Mouse (Mus musculus): ENCODE results near the gene Slc39a9. TPM values are rescaled to one million over a fixed set of nuclear protein-coding genes. Genes with fewer than 3 reads are reported as not detected.

Slc39a9 gene
- total and polyA plus RNA-seq, 2 experiments from 2014 or later, result 11.4 to 15.6 TPM

DNA sequence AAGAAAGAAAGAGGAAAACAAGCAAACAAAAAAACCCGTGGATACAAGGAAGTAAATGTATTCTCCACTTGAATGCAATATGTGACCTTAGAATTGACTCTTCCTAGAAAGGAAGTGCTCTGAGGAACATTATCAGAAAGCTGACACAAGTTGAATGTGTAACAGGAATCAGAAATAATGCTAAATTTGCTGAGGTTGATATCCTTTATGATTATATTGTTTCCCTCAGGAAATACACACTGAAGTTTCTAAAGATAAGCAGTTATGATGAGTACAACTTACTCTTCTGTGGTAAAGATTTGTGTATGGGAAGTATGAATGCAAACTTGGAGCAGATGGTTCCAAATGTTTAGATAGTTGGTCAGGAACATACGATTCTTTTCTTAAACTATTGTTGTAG lies 24.7 kb downstream of the Slc39a9 start:
- no peak overlapping the region for H3K9ac ChIP-seq (replicated peaks; ENCODE audit: low read depth, low read length)
- no peak overlapping the region for H3K27ac ChIP-seq (ENCODE audit: low read depth)
- ATAC-seq (ENCODE audit: insufficient read depth, low read depth) (no peak), DNase-seq (ENCODE audit: low spot score) (no peak)
- H3K9me3 ChIP-seq (replicated peaks; ENCODE audit: control insufficient read depth, low read length), result no peaks in the 10 kb centered on the region
- H3K4me1 ChIP-seq (ENCODE audit: control insufficient read depth, insufficient read depth), result no peaks in the 10 kb centered on the region
- H3K27me3 ChIP-seq (ENCODE audit: control insufficient read depth, insufficient read depth, low read length), result no peaks in the 10 kb centered on the region
- no peak overlapping the region for H3K4me3 ChIP-seq (ENCODE audit: low read depth, low read length)
- H3K4me2 ChIP-seq (ENCODE audit: low read depth, low read length), result no peak overlapping the region
- 69% methylated on average over 2 of the region's 2 CpGs for WGBS
- no peak for TF ChIP-seq CTCF (IDR thresholded peaks at IDR 0.05; ENCODE audit: low read depth)
- no peak for TF ChIP-seq EP300 (IDR thresholded peaks at IDR 0.05; ENCODE audit: low read depth)
- H3K36me3 ChIP-seq (replicated peaks; ENCODE audit: control insufficient read depth, insufficient read depth, low read length), result peaks cover 35% of the 10 kb centered on the region

DNA sequence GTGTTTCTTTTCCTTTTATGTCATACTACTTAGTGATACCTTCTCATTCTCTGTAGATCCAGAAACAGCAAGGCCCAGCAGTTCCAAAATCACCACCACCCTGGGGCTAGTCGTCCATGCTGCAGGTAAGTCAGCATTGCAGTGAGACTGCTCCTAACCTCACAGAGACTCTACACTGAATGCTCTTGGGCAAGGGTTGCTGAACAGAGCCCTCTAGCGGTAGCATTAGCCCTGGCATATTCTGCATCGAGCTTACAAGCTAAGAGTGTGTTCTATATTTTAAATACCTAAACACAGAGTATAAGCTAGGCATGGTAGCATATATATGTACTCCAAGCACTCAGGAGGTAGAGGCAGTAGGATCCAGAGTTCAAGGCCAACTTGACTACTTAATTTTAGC lies 29.5 kb downstream of the Slc39a9 start:
- Histone ChIP-seq H3K27ac (ENCODE audit: low read depth) (no peak overlapping the region), H3K9ac (replicated peaks; ENCODE audit: low read depth, low read length) (no peak overlapping the region), H3K27me3 (ENCODE audit: control insufficient read depth, insufficient read depth, low read length) (no peaks in the 10 kb centered on the region), H3K9me3 (replicated peaks; ENCODE audit: control insufficient read depth, low read length) (no peaks in the 10 kb centered on the region), H3K36me3 (replicated peaks; ENCODE audit: control insufficient read depth, insufficient read depth, low read length) (peaks cover 51% of the 10 kb centered on the region), H3K4me3 (ENCODE audit: low read depth, low read length) (no peak overlapping the region), H3K4me2 (ENCODE audit: low read depth, low read length) (no peak overlapping the region), H3K4me1 (ENCODE audit: control insufficient read depth, insufficient read depth) (no peaks in the 10 kb centered on the region)
- ATAC-seq (ENCODE audit: insufficient read depth, low read depth) (no peak; the same call in 1 of the 2 replicates), DNase-seq (ENCODE audit: low spot score) (peak; percentile 43)
- 17% methylated on average over 3 of the region's 3 CpGs for WGBS
- no peak for TF ChIP-seq EP300 (IDR thresholded peaks at IDR 0.05; ENCODE audit: low read depth)
- peak; percentile 82 for TF ChIP-seq CTCF (IDR thresholded peaks at IDR 0.05; ENCODE audit: low read depth)

DNA sequence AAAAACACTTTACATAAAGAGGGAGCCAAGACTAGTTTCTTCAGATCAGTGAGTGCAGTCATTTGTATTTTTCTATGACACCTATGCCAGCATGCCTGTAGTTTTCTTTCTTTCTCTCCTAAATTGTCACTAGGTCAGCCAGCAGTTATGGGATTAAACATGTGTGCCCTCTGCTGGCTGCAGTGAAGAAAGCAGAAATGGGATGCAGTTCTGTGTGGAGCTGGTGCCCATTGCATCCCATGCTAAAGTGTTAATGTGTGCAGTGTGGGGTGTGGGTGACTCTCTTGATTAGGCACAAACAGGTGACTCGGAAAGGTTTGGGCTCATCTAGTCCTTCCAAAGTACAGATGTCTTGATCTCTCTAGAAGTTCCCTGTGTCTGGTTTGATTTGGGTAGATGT lies 37.7 kb downstream of the Slc39a9 start:
- no peaks in the 10 kb centered on the region for H3K9me3 ChIP-seq (replicated peaks; ENCODE audit: control insufficient read depth, low read length)

DNA sequence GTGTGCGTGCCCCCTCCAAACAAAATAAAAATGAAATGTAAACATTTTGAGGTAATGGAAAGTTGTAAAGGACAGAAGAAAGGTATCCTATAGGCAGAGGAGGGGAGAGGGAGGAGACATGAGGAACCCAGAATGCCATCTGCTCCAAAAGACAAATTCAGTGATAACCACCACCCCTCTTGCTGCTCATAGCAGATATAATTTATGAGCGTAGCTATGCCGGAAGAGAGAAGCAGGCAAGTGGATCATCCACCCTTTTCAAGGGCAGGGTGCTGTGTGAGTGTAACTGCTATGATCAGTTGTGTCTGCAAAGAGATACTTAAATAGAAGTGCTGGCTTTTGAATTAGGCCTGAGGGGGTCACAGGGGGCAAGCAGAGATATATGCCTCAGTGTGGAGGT lies 39.9 kb downstream of the Slc39a9 start:
- H3K36me3 ChIP-seq (replicated peaks; ENCODE audit: control insufficient read depth, insufficient read depth, low read length), result peaks cover 10% of the 10 kb centered on the region
- 84% methylated on average over 3 of the region's 3 CpGs for WGBS
- H3K4me3 ChIP-seq (ENCODE audit: low read depth, low read length), result no peak overlapping the region
- no peaks in the 10 kb centered on the region for H3K9me3 ChIP-seq (replicated peaks; ENCODE audit: control insufficient read depth, low read length)
- DNase-seq (ENCODE audit: low spot score), result no peak
- H3K4me2 ChIP-seq (ENCODE audit: low read depth, low read length), result no peak overlapping the region
- TF ChIP-seq CTCF (IDR thresholded peaks at IDR 0.05; ENCODE audit: low read depth), result no peak
- TF ChIP-seq EP300 (IDR thresholded peaks at IDR 0.05; ENCODE audit: low read depth), result no peak
- H3K4me1 ChIP-seq (ENCODE audit: control insufficient read depth, insufficient read depth), result no peaks in the 10 kb centered on the region
- H3K27ac ChIP-seq (ENCODE audit: low read depth), result no peak overlapping the region
- H3K27me3 ChIP-seq (ENCODE audit: control insufficient read depth, insufficient read depth, low read length), result no peaks in the 10 kb centered on the region
- no peak for ATAC-seq (ENCODE audit: insufficient read depth, low read depth)
- no peak overlapping the region for H3K9ac ChIP-seq (replicated peaks; ENCODE audit: low read depth, low read length)

More for the DNA sequence above, 37.7 kb downstream of the Slc39a9 start:
- no peak overlapping the region for H3K9ac ChIP-seq (replicated peaks; ENCODE audit: low read depth, low read length)
- ATAC-seq (ENCODE audit: insufficient read depth, low read depth) (no peak), DNase-seq (ENCODE audit: low spot score) (no peak)
- H3K27ac ChIP-seq (ENCODE audit: low read depth), result no peak overlapping the region
- WGBS, result 58% methylated on average over 1 of the region's 1 CpGs
- peaks cover 25% of the 10 kb centered on the region for H3K36me3 ChIP-seq (replicated peaks; ENCODE audit: control insufficient read depth, insufficient read depth, low read length)
- no peak overlapping the region for H3K4me2 ChIP-seq (ENCODE audit: low read depth, low read length)
- TF ChIP-seq EP300 (IDR thresholded peaks at IDR 0.05; ENCODE audit: low read depth) (no peak), CTCF (IDR thresholded peaks at IDR 0.05; ENCODE audit: low read depth) (peak; percentile 84)
- H3K4me3 ChIP-seq (ENCODE audit: low read depth, low read length), result no peak overlapping the region
- H3K4me1 ChIP-seq (ENCODE audit: control insufficient read depth, insufficient read depth), result no peaks in the 10 kb centered on the region
- no peaks in the 10 kb centered on the region for H3K27me3 ChIP-seq (ENCODE audit: control insufficient read depth, insufficient read depth, low read length)

GRCm38 (mm10) chr12:80684316-80684715 lies 40.6 kb downstream of the Slc39a9 start:
- Histone ChIP-seq H3K4me3 (ENCODE audit: low read depth, low read length) (no peak overlapping the region), H3K9ac (replicated peaks; ENCODE audit: low read depth, low read length) (no peak overlapping the region), H3K4me1 (ENCODE audit: control insufficient read depth, insufficient read depth) (no peaks in the 10 kb centered on the region), H3K27ac (ENCODE audit: low read depth) (no peak overlapping the region), H3K9me3 (replicated peaks; ENCODE audit: control insufficient read depth, low read length) (no peaks in the 10 kb centered on the region), H3K36me3 (replicated peaks; ENCODE audit: control insufficient read depth, insufficient read depth, low read length) (peaks cover 8% of the 10 kb centered on the region), H3K4me2 (ENCODE audit: low read depth, low read length) (no peak overlapping the region), H3K27me3 (ENCODE audit: control insufficient read depth, insufficient read depth, low read length) (no peaks in the 10 kb centered on the region)
- DNase-seq (ENCODE audit: low spot score) (no peak), ATAC-seq (ENCODE audit: insufficient read depth, low read depth) (no peak)
- TF ChIP-seq EP300 (IDR thresholded peaks at IDR 0.05; ENCODE audit: low read depth) (no peak), CTCF (IDR thresholded peaks at IDR 0.05; ENCODE audit: low read depth) (no peak)
- 91% methylated on average over 3 of the region's 3 CpGs for whole genome bisulfite sequencing

DNA sequence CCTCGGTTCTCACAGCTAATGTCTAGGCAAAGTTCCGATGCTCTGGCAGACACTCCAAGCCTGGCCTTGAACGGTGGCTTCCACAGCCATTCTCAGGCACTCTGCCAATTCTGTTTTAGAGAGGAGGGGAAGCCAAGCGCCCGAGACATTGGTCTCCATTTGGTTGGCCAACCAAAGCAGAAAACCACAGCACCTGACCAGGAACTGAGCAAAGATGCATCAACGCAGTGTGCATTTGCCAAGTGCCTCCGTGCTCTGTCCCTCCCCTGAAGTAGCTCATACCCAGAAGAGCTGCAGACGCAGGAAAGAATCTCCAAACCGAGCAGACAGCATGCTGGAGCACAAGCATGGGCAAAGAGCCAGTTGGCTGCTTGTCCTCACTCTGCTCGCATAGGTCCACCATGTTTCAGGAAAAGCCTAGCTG lies 44.1 kb downstream of the Slc39a9 start:
- 17% methylated on average over 10 of the region's 10 CpGs for WGBS
- Histone ChIP-seq H3K9ac (replicated peaks; ENCODE audit: low read depth, low read length) (no peak overlapping the region), H3K27ac (ENCODE audit: low read depth) (peak overlapping the region; percentile 19; the same call in 1 of the 2 replicates), H3K4me2 (ENCODE audit: low read depth, low read length) (peak overlapping the region; percentile 46), H3K36me3 (replicated peaks; ENCODE audit: control insufficient read depth, insufficient read depth, low read length) (no peaks in the 10 kb centered on the region), H3K27me3 (ENCODE audit: control insufficient read depth, insufficient read depth, low read length) (peaks cover 22% of the 10 kb centered on the region), H3K9me3 (replicated peaks; ENCODE audit: control insufficient read depth, low read length) (no peaks in the 10 kb centered on the region), H3K4me3 (ENCODE audit: low read depth, low read length) (peak overlapping the region; percentile 16), H3K4me1 (ENCODE audit: control insufficient read depth, insufficient read depth) (peaks cover 6% of the 10 kb centered on the region; the same call in 1 of the 2 replicates)
- peak; percentile 67 for ATAC-seq (ENCODE audit: insufficient read depth, low read depth)
- no peak for TF ChIP-seq CTCF (IDR thresholded peaks at IDR 0.05; ENCODE audit: low read depth)
- no peak for TF ChIP-seq EP300 (IDR thresholded peaks at IDR 0.05; ENCODE audit: low read depth)
- DNase-seq (ENCODE audit: low spot score), result peak; percentile 76

All from heart, postnatal 0 days (tissue).